Mouse (Mus musculus) gastrocnemius, postnatal 4 days (tissue): ENCODE results near the gene Rpp40. TPM values are rescaled to one million over a fixed set of nuclear protein-coding genes. Genes with fewer than 3 reads are reported as not detected.

Source experiments
- DNase-seq, 2 experiments: peaks; one replicate each; pipeline ENCODE4 v3.0.0; 2021 to 2022; ENCODE audit warnings: low spot score in 2 of 2, mixed read lengths in 2 of 2
- total RNA-seq, 2 experiments: library from RNA; stranded (reverse); gene quantifications; 2 replicates each; pipeline ENCODE4 v1.2.3; 2021

Gene Rpp40
- total RNA-seq, 2 experiments from 2014 or later, result 13.3 to 13.9 TPM

DNA sequence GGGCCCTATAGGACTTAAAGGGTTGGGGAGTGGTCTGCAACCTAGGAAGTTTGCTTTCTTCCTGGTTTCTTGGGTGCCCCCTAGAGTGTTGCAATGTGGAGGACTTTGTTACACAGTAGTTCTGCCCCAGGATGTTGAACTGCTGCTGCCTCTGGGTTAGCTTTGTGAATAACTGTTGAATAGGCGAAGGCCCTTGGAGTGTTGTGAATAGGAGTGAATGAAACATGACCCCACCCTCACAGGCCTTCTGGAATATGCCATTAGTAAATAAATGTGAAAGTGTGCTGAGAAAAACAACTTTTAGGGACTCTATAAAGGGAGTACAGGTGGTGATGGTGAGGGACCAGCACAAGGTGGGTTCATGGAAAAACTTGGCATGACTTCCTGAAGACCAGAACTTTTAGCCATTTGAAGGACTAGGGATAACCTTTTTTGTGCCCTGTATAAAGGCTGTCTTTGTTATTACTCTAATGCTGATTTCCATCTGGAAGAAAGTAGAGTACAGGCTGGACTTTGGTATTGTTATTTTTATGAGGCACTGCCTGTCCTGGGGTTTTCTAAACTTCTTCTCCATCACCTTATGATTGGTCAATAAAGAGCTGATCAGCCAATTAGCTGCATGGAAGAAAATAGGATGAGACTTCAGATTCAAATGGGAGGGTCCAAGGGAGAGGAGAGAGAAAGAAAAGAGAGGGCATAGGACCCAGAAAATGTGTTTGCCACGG lies 53.1 kb downstream of the Rpp40 start:
- no peak for DNase-seq

DNA sequence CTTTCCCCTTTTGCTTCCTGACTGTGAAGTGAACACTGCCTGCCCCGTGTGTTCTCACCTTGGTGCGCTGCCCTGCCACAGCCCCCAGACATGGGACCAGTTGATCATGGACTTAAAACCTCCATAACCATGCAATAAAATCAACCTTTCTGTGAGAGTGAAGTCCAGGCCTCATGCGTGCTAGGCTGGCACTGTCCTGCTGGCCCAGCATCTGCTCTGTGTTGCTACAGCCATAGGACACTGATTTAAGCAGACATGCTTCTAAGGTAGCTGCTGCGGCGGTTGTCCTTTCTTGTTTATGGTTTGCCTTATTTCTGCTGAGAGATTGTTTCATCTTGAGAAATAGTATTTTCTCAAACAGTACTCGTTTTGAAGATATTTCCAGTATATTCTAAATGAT lies 54.6 kb downstream of the Rpp40 start:
- no peak for DNase-seq

DNA sequence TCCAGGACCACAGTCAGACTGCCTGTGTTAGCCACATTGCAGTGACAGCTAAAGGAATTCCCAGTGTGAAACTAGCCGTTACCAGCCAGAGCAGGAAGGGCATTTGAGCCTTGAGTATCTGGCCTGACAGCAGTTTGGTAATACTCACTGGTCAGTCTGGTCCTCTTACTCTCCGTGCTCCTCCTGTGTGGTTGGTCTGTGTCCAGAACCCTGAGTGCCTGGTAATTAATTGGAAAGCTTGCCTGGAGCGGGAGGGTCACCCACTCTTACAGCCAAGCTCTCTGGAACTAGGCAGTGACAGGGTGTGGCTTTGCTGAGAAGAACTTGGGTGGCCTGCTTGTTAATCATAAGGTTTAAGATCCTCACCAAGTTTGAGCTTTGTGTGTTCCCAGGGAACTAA lies 57.5 kb downstream of the Rpp40 start:
- no peak for DNase-seq

DNA sequence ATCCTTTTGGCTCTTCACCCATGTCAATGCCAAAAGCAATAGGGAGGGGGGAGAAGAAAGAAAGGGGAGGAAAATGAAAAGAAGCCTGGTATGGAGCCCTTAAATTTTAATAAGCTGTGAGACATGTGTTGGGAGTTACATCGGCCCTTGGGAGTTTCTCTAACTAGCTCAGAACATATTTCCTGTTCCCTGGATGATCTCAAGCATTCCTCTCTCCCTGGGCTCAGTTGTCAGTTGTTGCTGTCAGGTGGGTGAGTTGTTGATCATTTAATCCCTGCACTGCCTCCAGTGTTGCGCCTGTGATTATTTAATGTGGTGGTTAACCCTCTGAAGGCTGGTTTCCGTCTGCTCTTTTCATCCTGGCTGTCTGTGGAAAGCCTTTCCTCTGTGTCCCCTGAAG lies 60.9 kb downstream of the Rpp40 start:
- DNase-seq, result no peak

Other genes with a start within 250 kb of the Rpp40 start
- 10 to 100 TPM; 23.3 to 26.8 TPM for gene Cdyl, start 246.5 kb downstream of the Rpp40 start, total RNA-seq
- under 1 TPM; 0.15 to 0.18 TPM for gene Ppp1r3g, start 52.5 kb upstream of the Rpp40 start, total RNA-seq
- 10 to 100 TPM; 31.0 to 35.6 TPM for gene Fars2, start 211.1 kb upstream of the Rpp40 start, total RNA-seq
- gene Lyrm4, start 211.2 kb upstream of the Rpp40 start, total RNA-seq, result 1 to 10 TPM; 7.0 to 7.4 TPM